Mouse (Mus musculus) cerebellum, adult 2 months (tissue): Measurements from ENCODE around the gene Slc9a8. TPM values are rescaled to one million over a fixed set of nuclear protein-coding genes. Genes with fewer than 3 reads are reported as not detected.

ENCODE experiments used
- DNase-seq, 2 experiments: peaks; one replicate each; pipeline ENCODE4 v3.0.0; 2021
- H3K27ac ChIP-seq: fragments of 200-500 bp; 2 replicates; pipeline ENCODE4 v1.5.1; 2012; ENCODE audit warnings: low read length, control low read depth, inconsistent platforms; ENCODE audit not compliant: insufficient read depth
- H3K27me3 ChIP-seq: fragments of 200-500 bp; 2 replicates; pipeline ENCODE4 v1.6.1; 2012; ENCODE audit warnings: inconsistent platforms, mild to moderate bottlenecking, low read length, moderate library complexity; ENCODE audit not compliant: control insufficient read depth, insufficient read depth
- H3K4me1 ChIP-seq: fragments of 200-500 bp; 2 replicates; pipeline ENCODE4 v1.6.1; 2011; ENCODE audit warnings: low read length; ENCODE audit not compliant: control insufficient read depth, insufficient read depth
- H3K4me3 ChIP-seq: fragments of 200-500 bp; replicated peaks from 2 replicates; pipeline ENCODE3; 2011; ENCODE audit warnings: mild to moderate bottlenecking, low read depth, low read length, control low read depth; ENCODE audit not compliant: insufficient read depth
- CTCF ChIP-seq: fragments of 200-500 bp; IDR thresholded peaks from 2 replicates; pipeline ENCODE4 v1.5.1; 2011; ENCODE audit warnings: low read depth, mild to moderate bottlenecking, control low read depth, low read length, moderate library complexity, borderline replicate concordance; ENCODE audit not compliant: insufficient read depth
- POLR2A ChIP-seq: fragments of 200-500 bp; IDR thresholded peaks from 2 replicates; pipeline ENCODE4 v1.6.1; 2011; ENCODE audit warnings: low read length, control low read depth, borderline replicate concordance; ENCODE audit not compliant: insufficient read depth
- WGBS: fragments of 180-500 bp; shearing (Covaris S2); methylation state at CpG from one replicate; pipeline ENCODE4 v1.1.7; 2018; 5-methylcytosine and 5-hydroxymethylcytosine counted together
- polyA plus RNA-seq: library from polyadenylated mRNA; depleted of rRNA; stranded (reverse); fragments of >200 nt; gene quantifications from 2 replicates; pipeline ENCODE4 v1.2.3, GENCODE M21; 2012

Slc9a8 gene
- polyA plus RNA-seq, 1 experiment: 60.9 TPM

DNA sequence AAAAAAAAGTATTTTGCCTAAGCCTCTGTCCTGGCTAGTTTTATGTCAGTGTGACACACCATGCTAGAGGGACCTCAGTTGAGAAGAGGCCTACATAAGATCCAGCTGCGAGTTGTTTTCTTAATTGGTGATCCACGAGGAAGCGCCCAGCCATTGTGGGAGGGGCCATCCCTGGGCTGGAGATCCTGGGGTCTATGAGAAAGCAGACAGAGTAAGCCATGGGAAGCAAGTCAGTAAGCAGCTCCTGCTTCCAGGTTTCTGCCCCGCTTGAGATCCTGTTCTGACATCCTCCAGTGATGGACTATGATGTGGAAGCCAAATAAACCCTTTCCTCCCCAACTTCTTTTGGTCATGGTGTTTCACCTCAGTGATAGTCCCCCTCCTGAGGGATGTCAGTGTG, 22.5 kb upstream of the Slc9a8 start:
- Histone ChIP-seq H3K4me1 (peaks cover 4% of the 10 kb centered on the region), H3K4me3 (no peak overlapping the region), H3K27ac (no peak overlapping the region), H3K27me3 (no peaks in the 10 kb centered on the region)
- no peak for TF ChIP-seq POLR2A
- TF ChIP-seq CTCF: no peak
- WGBS: 74% methylated on average over 4 of the region's 4 CpGs
- no peak for DNase-seq

DNA sequence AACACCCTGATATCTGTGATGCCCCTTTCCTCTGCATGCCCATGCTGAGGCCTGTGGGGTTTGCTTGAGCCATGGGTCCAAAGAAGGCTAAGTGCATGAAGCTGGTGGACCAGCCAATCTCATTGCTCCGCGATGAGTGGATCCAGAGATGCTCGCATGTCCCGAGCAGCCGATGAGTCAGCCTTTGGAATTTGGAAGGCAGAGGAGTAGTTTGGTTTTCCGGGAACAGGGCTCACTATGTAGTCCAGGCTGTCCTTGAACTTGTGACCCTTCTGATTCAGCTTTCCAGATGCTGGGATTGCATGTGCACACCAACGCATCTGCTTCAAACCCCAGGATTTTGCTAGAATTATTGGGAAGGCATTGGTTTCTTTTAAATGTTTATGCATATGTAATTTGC, 21.9 kb upstream of the Slc9a8 start:
- Histone ChIP-seq H3K4me3 (no peak overlapping the region), H3K4me1 (peaks cover 4% of the 10 kb centered on the region), H3K27ac (no peak overlapping the region), H3K27me3 (no peaks in the 10 kb centered on the region)
- DNase-seq: no peak
- TF ChIP-seq CTCF (no peak), POLR2A (no peak)
- 92% methylated on average over 7 of the region's 7 CpGs for WGBS

DNA sequence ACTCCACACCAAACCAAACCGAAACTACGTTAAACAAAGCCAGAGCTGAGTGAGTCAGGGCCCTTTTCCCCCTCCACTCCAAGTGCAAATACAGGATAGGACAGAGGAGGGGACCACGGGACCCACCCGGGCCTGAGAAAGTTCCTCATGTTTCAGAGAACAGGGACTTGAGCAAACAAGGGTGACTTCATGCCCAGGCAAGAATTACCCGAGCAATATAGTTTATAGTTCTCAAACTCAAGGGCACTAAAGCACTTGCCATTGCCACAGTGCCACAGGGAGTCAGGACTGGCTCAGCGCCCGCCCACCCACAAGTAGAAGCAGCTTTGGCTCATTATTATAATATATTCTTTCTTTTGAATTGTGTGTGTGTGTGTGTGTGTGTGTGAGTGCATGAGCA, 18.4 kb upstream of the Slc9a8 start:
- H3K4me1 ChIP-seq: no peaks in the 10 kb centered on the region
- WGBS: 72% methylated on average over 7 of the region's 7 CpGs
- no peak for DNase-seq

DNA sequence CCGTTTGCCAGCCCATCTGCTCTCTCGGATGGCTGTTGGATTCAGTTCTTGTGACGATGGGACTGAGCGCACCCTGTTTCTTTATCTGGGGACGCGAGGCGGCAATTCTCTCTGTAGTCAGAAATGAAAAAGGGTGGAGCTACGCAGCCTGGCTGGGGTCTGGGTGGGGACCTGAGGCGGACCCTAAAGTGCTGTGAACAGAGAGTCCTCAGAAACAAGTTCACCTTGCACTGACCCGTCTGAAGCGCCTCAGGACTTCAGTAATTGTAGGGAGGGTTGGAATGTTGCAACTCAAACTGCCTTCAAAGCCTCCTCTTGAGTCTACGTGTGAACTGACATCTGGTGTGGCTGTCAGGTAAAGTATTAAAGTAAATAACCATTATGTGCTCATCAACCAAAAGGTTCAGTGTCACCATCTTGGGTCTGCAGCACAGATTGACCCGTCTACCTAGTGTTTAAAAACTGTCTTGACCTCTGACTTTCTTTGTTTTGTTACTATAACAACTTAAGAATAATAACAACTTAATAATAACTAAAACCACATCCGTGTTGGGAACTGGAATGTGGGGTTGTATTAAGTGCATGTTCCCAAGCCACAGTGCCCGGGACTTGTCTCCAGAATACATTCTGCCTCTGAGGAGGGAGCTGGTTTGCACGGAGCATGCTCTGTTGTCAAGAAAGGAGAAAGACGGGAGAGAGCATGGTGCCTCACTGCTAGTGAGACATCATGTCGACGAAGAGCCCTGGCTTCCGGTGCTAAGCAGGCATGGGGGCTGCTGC, 16.2 kb upstream of the Slc9a8 start:
- Histone ChIP-seq H3K4me1 (no peaks in the 10 kb centered on the region), H3K27ac (no peak overlapping the region), H3K27me3 (no peaks in the 10 kb centered on the region), H3K4me3 (no peak overlapping the region)
- TF ChIP-seq CTCF (no peak), POLR2A (no peak)
- 71% methylated on average over 20 of the region's 20 CpGs for WGBS
- no peak for DNase-seq

More for the DNA sequence above, 18.4 kb upstream of the Slc9a8 start:
- Histone ChIP-seq H3K27me3 (no peaks in the 10 kb centered on the region), H3K27ac (no peak overlapping the region), H3K4me3 (no peak overlapping the region)
- TF ChIP-seq POLR2A (no peak), CTCF (no peak)

DNA sequence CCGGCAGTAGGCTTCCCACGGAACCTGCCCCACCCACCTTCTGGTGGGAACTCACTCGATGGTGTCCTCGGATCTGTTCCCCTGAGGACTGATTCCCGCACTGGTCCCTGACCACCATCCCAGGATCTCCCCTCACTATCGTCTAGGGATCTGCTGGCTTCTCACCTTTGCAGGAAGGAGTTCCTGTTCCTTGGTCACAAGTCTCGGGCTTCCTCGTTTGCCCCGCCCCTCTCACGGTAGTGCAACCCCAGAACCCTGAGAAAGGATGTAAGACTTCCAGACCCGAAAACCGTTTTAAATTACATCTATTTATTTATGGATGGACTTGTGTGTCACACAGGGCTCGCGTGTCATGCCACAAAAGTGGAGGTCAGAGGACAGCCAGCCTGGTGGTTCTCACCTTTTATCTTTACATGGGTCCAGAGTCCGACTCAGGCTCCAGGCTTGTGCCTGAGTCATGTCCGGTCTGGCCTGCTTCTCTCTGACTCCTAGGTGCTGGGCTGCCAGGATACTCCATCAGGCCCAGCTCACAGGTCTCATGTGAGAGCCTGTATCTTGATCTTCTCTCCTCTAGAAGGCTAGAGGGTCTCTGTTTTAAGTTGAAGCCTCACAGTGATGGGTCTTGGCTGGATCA, 14.1 kb upstream of the Slc9a8 start:
- no peak for DNase-seq
- Histone ChIP-seq H3K4me1 (no peaks in the 10 kb centered on the region), H3K27me3 (no peaks in the 10 kb centered on the region), H3K27ac (no peak overlapping the region), H3K4me3 (no peak overlapping the region)
- 92% methylated on average over 16 of the region's 16 CpGs for WGBS
- no peak for TF ChIP-seq POLR2A
- TF ChIP-seq CTCF: no peak

DNA sequence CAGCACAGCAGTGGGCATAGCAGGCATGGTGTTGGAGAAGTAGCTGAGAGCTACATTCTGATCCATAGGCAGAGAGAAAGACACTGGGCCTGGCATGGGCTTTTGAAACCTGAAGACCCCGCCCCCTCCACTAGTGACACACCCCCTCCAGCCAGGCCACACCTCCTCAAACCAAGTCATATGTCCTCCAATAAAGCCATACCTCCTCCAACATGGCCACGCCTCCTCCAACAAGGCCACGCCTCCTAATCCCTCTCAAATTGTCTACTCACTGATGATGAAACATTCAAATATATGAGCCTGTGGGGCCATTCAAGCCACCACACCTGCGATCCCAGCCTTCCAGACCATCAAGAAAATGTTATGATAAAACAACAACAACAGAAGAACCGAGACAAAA, 7.1 kb upstream of the Slc9a8 start:
- Histone ChIP-seq H3K4me3 (no peak overlapping the region), H3K27ac (no peak overlapping the region), H3K27me3 (no peaks in the 10 kb centered on the region), H3K4me1 (no peaks in the 10 kb centered on the region)
- DNase-seq: no peak
- TF ChIP-seq CTCF: no peak
- no peak for TF ChIP-seq POLR2A
- 87% methylated on average over 5 of the region's 5 CpGs for WGBS

DNA sequence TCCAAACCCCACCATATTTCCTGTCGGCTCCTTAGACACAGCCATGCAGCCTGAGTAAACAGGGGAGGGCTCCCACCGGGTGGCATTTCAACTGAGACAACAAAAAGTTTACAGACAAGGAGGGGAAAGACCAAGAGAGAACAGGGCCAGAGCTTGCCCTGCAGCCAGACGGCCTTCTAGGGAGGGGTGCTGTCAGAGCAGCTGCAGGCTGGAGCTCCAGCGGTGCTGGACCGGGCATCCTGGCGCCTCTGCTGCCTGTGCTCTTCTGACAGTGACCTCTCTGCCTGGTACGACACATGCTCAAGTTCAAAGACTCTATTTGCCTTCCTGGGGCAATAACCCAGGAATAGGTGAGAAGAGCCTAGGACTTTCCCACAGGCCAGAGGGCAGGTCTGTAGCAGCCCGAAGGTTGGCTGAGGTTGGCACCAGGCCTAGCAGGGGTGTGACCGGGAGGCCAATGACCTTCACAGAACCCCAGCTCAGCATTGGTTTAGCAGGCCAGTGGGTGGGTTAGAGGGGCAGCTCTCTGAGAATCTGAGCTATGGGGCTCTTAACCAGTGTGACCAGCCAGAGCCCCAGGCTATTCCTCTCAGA, 5.4 kb upstream of the Slc9a8 start:
- Histone ChIP-seq H3K27me3 (no peaks in the 10 kb centered on the region), H3K4me1 (peaks cover 3% of the 10 kb centered on the region; the same call in 1 of the 2 replicates), H3K4me3 (no peak overlapping the region), H3K27ac (no peak overlapping the region)
- TF ChIP-seq POLR2A (no peak), CTCF (no peak)
- no peak for DNase-seq
- WGBS: 65% methylated on average over 9 of the region's 9 CpGs
